Comparison of ENCODE assay signal across 12 mouse cellular contexts in genomic region chr2:35735001-35735400, GRCm38 (mm10).
DNase-seq lines count a peak whose midpoint lies in the region; ATAC-seq and TF ChIP-seq lines count a peak whose summit lies in the region.
"Had no signal": no experiment of that assay in that cellular context is flagged by ENCODE, and none has a peak within 500 bp of the region (broad histone marks: within the 10 kb centered on the region; RNA-seq: fewer than 3 reads in every experiment).

No protein-coding gene starts in this region.

- peak; percentile 66 for TF ChIP-seq CTCF in intestine, postnatal 0 days (IDR thresholded peaks at IDR 0.05; ENCODE audit: low read depth)
- 0 out of 2 replicates have a peak, but pooled peaks have one; percentile 10 for TF ChIP-seq CTCF in spleen, adult 2 months (IDR thresholded peaks at IDR 0.05; ENCODE audit: extremely low read depth, insufficient read depth, insufficient read length, insufficient replicate concordance)
- TF ChIP-seq CTCF in MEL (IDR thresholded peaks at IDR 0.05 in 2 of 3, conservative IDR thresholded peaks at IDR 0.05 in 1 of 3; ENCODE audit: control insufficient read depth in 1 of 3, insufficient read depth in 1 of 3, low read depth in 2 of 3, low read length in 3 of 3, poor library complexity in 1 of 3, severe bottlenecking in 1 of 3) = peak; percentile 52 to 60 (median 55)

- H3K36me3 ChIP-seq in intestine, postnatal 0 days (ENCODE audit: control insufficient read depth, insufficient read depth) = no peaks in the 10 kb centered on the region
- no peaks in the 10 kb centered on the region; the same call in 1 of the 2 replicates for H3K36me3 ChIP-seq in intestine, embryonic 15.5 days
- H3K36me3 ChIP-seq in spleen, adult 2 months (ENCODE audit: control insufficient read depth, insufficient read depth, low read length) = no peaks in the 10 kb centered on the region
- H3K36me3 ChIP-seq in MEL (ENCODE audit: control insufficient read depth in 1 of 2, insufficient read depth in 2 of 2, low read length in 2 of 2) = peaks cover 0 to 4% of the 10 kb centered on the region in 2 experiments; a peak in 2 of 4 replicates
- H3K36me3 ChIP-seq: hindbrain, embryonic 15.5 days had no signal

- no peaks in the 10 kb centered on the region for H3K79me2 ChIP-seq in MEL (ENCODE audit: control insufficient read depth, insufficient read depth, low read length, poor library complexity)

- H3K4me2 ChIP-seq in intestine, postnatal 0 days (replicated peaks; ENCODE audit: low read depth) = no peak overlapping the region
- H3K4me2 ChIP-seq in intestine, embryonic 15.5 days (replicated peaks) = no peak overlapping the region
- H3K4me2 ChIP-seq: heart, embryonic 12.5 days; hindbrain, embryonic 15.5 days had no signal

- 97% methylated on average over 2 of the region's 2 CpGs for WGBS in intestine, postnatal 0 days
- WGBS in intestine, embryonic 15.5 days = 97% methylated on average over 2 of the region's 2 CpGs
- WGBS in spleen, adult 2 months = 92% methylated on average over 2 of the region's 2 CpGs

- H3K4me3 ChIP-seq in intestine, postnatal 0 days (ENCODE audit: low read depth, low read length) = no peak overlapping the region
- no peak overlapping the region for H3K4me3 ChIP-seq in intestine, embryonic 15.5 days (replicated peaks)
- H3K4me3 ChIP-seq in spleen, adult 2 months (ENCODE audit: extremely low read depth, insufficient read depth, insufficient read length) = no peak overlapping the region
- no peak overlapping the region for H3K4me3 ChIP-seq in MEL (ENCODE audit: control insufficient read depth in 1 of 2, insufficient read depth in 1 of 2, low read depth in 2 of 2, low read length in 2 of 2)
- H3K4me3 ChIP-seq: heart, embryonic 12.5 days; hindbrain, embryonic 15.5 days had no signal

- H3K27ac ChIP-seq in intestine, postnatal 0 days (ENCODE audit: low read depth, low read length) = no peak overlapping the region
- no peak overlapping the region for H3K27ac ChIP-seq in intestine, embryonic 15.5 days
- no peak overlapping the region for H3K27ac ChIP-seq in spleen, adult 2 months (ENCODE audit: insufficient read depth, low read length)
- no peak overlapping the region for H3K27ac ChIP-seq in MEL (ENCODE audit: control insufficient read depth, low read depth, low read length)
- H3K27ac ChIP-seq: hindbrain, embryonic 15.5 days had no signal

- no peaks in the 10 kb centered on the region for H3K9me3 ChIP-seq in intestine, postnatal 0 days (ENCODE audit: control insufficient read depth)
- no peaks in the 10 kb centered on the region for H3K9me3 ChIP-seq in intestine, embryonic 15.5 days
- no peaks in the 10 kb centered on the region for H3K9me3 ChIP-seq in MEL (replicated peaks; ENCODE audit: insufficient read depth, low read length)

- TF ChIP-seq RAD21 in MEL (IDR thresholded peaks at IDR 0.05; ENCODE audit: low read depth, low read length) = peak; percentile 48

- no peak overlapping the region for H3K9ac ChIP-seq in intestine, postnatal 0 days (ENCODE audit: low read depth, low read length)
- no peak overlapping the region for H3K9ac ChIP-seq in intestine, embryonic 15.5 days
- no peak overlapping the region for H3K9ac ChIP-seq in MEL (ENCODE audit: control insufficient read depth, low read depth, low read length, poor library complexity, severe bottlenecking)
- H3K9ac ChIP-seq: heart, embryonic 12.5 days; hindbrain, embryonic 15.5 days had no signal

- TF ChIP-seq POLR2A in spleen, adult 2 months (IDR thresholded peaks at IDR 0.05; ENCODE audit: low read depth, low read length) = no peak
- no peak for TF ChIP-seq POLR2A in MEL (IDR thresholded peaks at IDR 0.05; ENCODE audit: control insufficient read depth in 1 of 2, insufficient read depth in 1 of 2, low read depth in 1 of 2, low read length in 2 of 2, poor library complexity in 1 of 2)

- DNase-seq in spleen, adult 2 months (ENCODE audit: low read depth in 1 of 2, low spot score in 2 of 2) = no peak
- no peak for DNase-seq in spleen, adult 12 weeks (ENCODE audit: low spot score)
- peak; percentile 46 for DNase-seq in MEL (ENCODE audit: low read depth, low spot score)
- peak; percentile 61 for DNase-seq in testis, postnatal 10 days (ENCODE audit: low spot score)
- DNase-seq in urinary bladder, postnatal 36 days (ENCODE audit: low spot score in 2 of 2) = no peak
- DNase-seq in layer of hippocampus, adult 9-11 months = no peak
- DNase-seq: kidney, postnatal 4 days; lung, postnatal 14 days had no signal

- no peaks in the 10 kb centered on the region for H3K27me3 ChIP-seq in intestine, postnatal 0 days (replicated peaks; ENCODE audit: control insufficient read depth, insufficient read depth, low read length)
- H3K27me3 ChIP-seq in intestine, embryonic 15.5 days (replicated peaks) = no peaks in the 10 kb centered on the region
- H3K27me3 ChIP-seq in spleen, adult 2 months (ENCODE audit: control insufficient read depth, insufficient read depth, low read length) = no peaks in the 10 kb centered on the region
- H3K27me3 ChIP-seq in MEL (ENCODE audit: control insufficient read depth in 1 of 2, insufficient read depth in 2 of 2, low read length in 2 of 2) = peaks cover 0 to 1% of the 10 kb centered on the region in 2 experiments; a peak in 1 of 4 replicates
- H3K27me3 ChIP-seq: heart, embryonic 12.5 days; hindbrain, embryonic 15.5 days had no signal

- no peaks in the 10 kb centered on the region for H3K4me1 ChIP-seq in intestine, postnatal 0 days (replicated peaks; ENCODE audit: control insufficient read depth, insufficient read depth, low read length)
- peaks cover 11% of the 10 kb centered on the region; the same call in 1 of the 2 replicates for H3K4me1 ChIP-seq in intestine, embryonic 15.5 days (replicated peaks)
- H3K4me1 ChIP-seq in spleen, adult 2 months (ENCODE audit: control insufficient read depth, insufficient read depth, insufficient read length) = peaks cover 13% of the 10 kb centered on the region; the same call in 1 of the 2 replicates
- H3K4me1 ChIP-seq in MEL (ENCODE audit: control insufficient read depth in 1 of 2, insufficient read depth in 2 of 2, low read length in 2 of 2) = peaks cover 2 to 9% of the 10 kb centered on the region in 2 experiments

- ATAC-seq in intestine, postnatal 0 days = no peak
- ATAC-seq in intestine, embryonic 15.5 days = no peak

- no peak for TF ChIP-seq EP300 in MEL (IDR thresholded peaks at IDR 0.05; ENCODE audit: low read depth in 1 of 2, low read length in 2 of 2)

TF ChIP-seq in MEL, 35 proteins besides CTCF, POLR2A, EP300 and RAD21:
- TF ChIP-seq E2F4 (IDR thresholded peaks at IDR 0.05; ENCODE audit: borderline replicate concordance, low read depth, low read length) (no peak), TAL1 (IDR thresholded peaks at IDR 0.05; ENCODE audit: low read length) (no peak), SMC3 (IDR thresholded peaks at IDR 0.05; ENCODE audit: low read depth, low read length) (peak; percentile 44), MAX (IDR thresholded peaks at IDR 0.05; ENCODE audit: low read length) (no peak)

Comparison
In these comparisons a context has a peak if more than half of its experiments do, and no peak if none do; other contexts are left out.
1. CTCF ChIP-seq: peak in every context shown above with its lines; median percentile 66 in intestine, postnatal 0 days; 55 in MEL; 10 in spleen, adult 2 months.
2. DNase-seq: peak in MEL (single experiment) and testis, postnatal 10 days (single experiment); none in spleen, adult 2 months (0 of 2), spleen, adult 12 weeks (single experiment), urinary bladder, postnatal 36 days (0 of 2) and layer of hippocampus, adult 9-11 months (single experiment).